Mouse (Mus musculus): ENCODE results near the gene Ctnnbip1.

The Ctnnbip1 gene

GRCm38 (mm10) chr4:149521258-149521657 is 3.2 kb downstream of the Ctnnbip1 start:
- DNase-seq (ENCODE audit: low spot score), result no peak

GRCm38 (mm10) chr4:149523961-149524360 is 5.9 kb downstream of the Ctnnbip1 start:
- DNase-seq (ENCODE audit: low spot score), result no peak

- DNase-seq (ENCODE audit: low spot score), result no peak
Observed at GRCm38 (mm10) chr4:149525170-149525569, 7.1 kb downstream of the Ctnnbip1 start.

- DNase-seq (ENCODE audit: low spot score), result no peak
Observed at GRCm38 (mm10) chr4:149525811-149526210, 7.8 kb downstream of the Ctnnbip1 start.

- peak; percentile 35 for DNase-seq (ENCODE audit: low spot score)
Observed at GRCm38 (mm10) chr4:149526330-149526729, 8.3 kb downstream of the Ctnnbip1 start.

DNA sequence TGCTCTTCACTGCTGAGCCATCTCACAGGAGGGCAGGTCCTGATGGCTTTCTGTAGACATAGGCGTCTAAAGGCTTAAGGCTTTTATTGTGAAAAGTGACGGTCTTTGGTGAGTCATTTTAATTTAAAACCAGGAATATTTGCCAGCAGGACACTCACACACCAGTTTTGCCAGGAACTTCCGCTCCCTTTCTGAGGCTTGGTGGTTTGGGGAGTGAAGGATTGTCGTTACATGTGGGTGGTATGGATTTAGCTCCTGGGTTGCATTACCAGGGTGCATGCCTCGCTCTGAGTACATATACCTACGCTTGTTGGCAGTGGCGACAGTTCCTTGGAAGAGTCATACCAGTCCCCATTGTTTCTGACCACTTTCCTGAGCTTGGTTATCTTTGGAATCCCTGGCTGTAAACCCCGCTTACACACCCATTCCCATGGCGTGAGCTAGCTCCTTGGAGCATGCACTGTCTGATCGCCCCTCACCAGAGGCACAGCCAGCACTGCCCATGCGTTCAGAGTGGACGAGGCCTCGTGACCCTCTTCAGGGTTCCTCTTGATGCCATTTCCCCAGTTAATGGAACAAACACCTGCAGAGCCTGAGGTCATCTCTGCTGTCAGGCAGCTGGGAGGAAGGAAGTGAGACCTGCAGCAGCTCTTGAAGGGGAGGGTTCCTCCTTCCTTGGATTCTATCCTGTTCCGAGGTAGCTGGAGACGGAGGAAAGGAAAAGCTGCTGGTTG is 9.8 kb downstream of the Ctnnbip1 start:
- no peak for DNase-seq (ENCODE audit: low spot score)

DNA sequence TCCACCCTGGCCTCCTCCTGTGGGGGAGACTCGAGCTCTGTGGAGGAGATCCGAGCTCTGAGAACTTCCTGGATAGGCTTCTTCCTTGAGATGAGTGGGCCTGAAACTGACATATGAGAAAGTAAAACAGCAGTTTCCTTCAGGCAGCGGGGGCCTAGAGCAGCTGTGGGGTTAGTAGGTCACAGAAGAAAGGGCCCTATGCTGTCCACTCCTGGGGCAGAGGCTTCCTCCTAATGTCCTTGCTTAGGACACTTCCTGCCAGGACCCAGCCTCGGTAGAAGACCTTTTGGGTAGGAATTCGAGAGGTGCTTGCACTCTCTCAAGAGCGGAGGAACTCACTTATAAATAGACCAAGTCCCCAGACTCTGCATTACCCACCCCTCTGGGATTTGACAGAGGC is 11.7 kb downstream of the Ctnnbip1 start:
- DNase-seq (ENCODE audit: low spot score), result no peak

DNA sequence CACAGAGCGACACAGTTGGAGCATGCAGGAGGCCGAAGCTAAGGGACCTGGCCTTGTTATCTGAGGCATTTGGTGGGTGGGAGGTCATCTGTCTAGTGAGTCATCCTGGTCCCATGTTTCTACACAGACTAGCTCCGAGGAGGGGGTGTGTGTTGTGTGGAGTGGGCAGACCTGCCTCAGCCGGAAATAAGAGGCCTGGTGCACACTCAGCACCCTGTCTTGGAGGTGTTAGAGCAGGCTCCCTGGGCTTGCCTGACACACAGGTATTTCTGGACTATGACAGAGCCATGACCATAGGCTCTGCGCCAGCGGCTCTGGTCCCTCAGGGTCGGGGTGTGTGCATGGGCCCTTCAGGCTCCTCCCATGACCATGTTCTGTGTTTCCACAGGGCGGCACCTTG is 21.4 kb downstream of the Ctnnbip1 start:
- no peak for DNase-seq (ENCODE audit: low spot score)

DNA sequence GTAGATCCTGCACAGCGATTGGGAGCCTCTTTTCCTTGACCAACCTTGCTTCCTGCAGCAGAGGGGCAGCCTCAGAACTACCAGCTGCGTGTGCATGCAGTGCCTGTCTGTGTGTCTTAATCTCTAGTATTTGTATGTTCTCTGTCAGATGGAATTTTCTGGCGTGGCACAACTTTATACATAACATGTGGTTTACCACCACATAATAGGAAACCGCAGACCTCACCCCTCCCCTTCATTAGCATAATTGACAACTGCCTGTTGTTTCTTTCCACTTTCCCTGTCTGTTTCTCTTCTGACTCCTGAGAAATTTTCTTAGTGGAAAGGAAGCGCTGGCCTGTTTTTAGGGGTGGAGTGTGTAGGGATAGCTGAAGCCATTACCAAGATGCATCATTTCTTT is 23.9 kb downstream of the Ctnnbip1 start:
- DNase-seq (ENCODE audit: low spot score), result no peak

DNA sequence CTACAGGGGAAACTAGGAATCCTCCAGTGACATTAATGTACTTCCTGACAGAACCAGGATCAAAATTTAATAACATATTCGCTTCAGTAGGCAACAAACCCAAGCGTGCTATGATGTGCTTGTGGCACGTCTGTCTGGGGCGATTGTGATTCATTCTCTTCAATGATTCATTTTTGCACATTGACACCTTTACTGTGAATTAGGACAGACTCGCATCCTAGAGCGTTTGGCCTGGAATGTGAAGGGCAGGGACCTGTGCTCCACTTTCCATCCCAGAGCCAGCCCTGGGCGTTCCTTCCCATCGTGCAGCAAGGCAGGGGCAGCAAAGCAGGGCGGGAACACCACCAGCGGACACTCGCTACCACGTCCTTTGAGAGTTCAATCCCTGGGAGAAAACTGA is 24.4 kb downstream of the Ctnnbip1 start:
- DNase-seq (ENCODE audit: low spot score), result no peak

GRCm38 (mm10) chr4:149542927-149543553 is 25.0 kb downstream of the Ctnnbip1 start:
- peak; percentile 97 for DNase-seq (ENCODE audit: low spot score)

GRCm38 (mm10) chr4:149544892-149545291 is 26.9 kb downstream of the Ctnnbip1 start:
- DNase-seq (ENCODE audit: low spot score), result no peak

- DNase-seq (ENCODE audit: low spot score), result no peak
Observed at GRCm38 (mm10) chr4:149546797-149547444, 28.9 kb downstream of the Ctnnbip1 start.

GRCm38 (mm10) chr4:149547523-149547922 is 29.5 kb downstream of the Ctnnbip1 start:
- DNase-seq (ENCODE audit: low spot score), result no peak

DNA sequence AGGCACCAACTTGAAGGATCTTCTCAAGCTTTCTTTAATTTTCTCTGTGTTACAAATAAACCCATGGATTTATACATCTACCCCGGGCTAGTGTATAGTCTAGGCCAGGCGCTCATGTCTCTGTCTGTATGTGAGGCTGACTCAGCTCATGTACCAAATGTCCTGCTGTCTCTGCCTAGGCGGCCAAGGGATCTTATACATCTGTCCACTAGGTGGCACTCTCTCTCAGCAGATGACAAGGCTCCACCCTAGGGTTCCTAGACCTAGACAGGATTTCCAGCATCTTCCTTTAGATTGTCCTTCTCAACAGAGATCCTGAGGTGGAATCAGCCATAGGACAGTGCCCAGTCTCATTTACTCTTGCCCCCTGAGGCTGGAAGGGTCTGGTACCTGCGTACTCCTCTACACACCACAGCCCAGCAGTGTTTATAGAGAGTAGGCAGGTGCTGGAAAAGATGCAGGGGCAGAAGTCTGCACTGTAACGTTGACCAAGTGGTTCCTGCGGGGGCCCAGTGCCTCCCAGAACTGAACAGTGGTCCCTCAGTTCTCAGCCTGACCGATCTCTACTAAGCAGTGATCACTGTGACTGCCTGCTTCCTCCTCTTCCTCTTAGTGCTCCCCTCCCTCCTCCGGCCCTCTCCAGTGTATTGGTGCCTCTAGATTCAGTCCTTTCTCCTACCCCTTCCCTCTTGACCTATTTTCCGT is 31.3 kb downstream of the Ctnnbip1 start:
- peak; percentile 94 for DNase-seq (ENCODE audit: low spot score)

DNA sequence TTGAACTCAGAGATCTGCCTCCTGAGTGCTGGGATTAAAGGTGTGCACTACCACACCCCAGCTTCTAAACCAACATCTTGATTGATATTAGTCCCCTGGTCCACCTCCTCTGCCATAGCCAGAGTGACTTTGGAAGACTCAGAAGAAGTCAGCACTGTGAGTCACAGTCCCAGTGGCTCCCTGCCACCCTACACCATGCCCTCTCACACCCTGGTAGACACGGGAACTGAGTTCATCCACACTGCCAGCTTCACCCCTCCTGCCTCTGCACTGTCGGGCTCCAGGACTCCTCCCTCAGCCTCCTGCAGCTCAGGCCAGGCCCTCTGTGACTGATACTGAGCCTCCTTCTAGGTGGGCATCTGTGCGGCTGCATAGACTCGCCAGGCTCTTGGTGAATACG is 32.8 kb downstream of the Ctnnbip1 start:
- no peak for DNase-seq (ENCODE audit: low spot score)

DNA sequence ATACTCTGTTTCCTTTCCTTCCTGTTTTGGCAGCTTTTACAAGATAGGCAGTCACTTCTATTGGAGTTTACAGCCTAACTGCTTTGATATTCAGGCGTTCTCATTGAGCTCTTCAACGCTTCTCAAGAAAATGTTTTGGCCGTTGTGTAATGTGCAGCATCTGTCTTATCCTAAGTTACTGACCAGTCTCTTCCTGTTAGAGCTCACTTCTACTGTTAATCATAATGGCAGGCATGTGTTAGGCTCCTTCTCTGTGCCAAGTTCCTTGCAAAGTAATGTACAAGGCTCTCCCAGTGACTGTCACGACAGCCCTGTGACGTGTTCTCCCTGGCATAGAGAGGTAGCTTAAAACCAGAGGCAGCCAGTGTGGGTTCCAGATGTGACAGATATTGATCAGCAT is 33.7 kb downstream of the Ctnnbip1 start:
- DNase-seq (ENCODE audit: low spot score), result no peak

- DNase-seq (ENCODE audit: low spot score), result no peak
Observed at GRCm38 (mm10) chr4:149553834-149554233, 35.8 kb downstream of the Ctnnbip1 start.

GRCm38 (mm10) chr4:149556111-149556510 is 38.1 kb downstream of the Ctnnbip1 start:
- DNase-seq (ENCODE audit: low spot score), result no peak

DNA sequence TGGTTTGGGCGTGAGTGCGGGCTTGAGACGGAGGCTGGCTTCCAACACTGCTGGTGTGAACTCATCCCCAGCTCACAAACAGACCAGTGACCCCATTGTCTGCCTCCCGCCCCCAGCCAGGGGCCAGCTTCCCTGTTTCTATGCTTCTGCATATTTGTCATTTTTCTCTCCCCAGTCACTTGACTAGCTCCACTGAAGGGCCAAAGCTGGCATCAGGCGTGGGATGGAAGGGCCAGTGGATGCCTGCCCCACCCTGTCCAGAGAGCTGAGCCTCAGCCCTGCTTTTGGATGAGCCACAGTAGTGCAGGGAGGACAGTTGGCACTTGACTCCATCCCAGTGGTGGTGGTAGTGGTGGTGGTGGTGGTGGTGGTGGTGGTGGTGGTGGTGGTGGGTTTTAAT is 39.9 kb downstream of the Ctnnbip1 start:
- DNase-seq (ENCODE audit: low spot score), result no peak

- DNase-seq (ENCODE audit: low spot score), result no peak
Observed at GRCm38 (mm10) chr4:149558389-149558788, 40.4 kb downstream of the Ctnnbip1 start.

DNA sequence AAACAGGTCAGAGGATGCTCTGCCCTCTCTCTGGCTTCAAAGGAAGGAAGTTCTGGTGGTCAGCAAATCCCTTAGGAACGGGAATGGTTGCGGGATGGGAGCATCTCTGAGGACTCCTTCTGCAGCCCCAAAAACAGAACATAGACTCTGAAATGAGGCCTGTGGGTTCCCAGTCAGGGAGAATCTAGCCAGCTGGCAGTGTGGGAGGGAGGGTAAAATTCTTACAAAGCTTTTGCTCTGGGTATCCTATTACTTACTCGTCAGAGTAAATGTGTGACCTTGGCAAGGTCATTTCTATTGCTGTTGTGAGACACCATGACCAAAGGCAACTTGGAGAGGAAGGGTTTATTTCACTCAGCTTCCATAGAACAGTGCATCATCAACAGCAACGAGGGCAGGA is 43.4 kb downstream of the Ctnnbip1 start:
- no peak for DNase-seq (ENCODE audit: low spot score)
